Mouse (Mus musculus): ENCODE results near the gene Msi2. TPM values are rescaled to one million over a fixed set of nuclear protein-coding genes. Genes with fewer than 3 reads are reported as not detected.

Msi2 gene
- polyA plus RNA-seq, 1 experiment from 2014 or later: 10.9 TPM

DNA sequence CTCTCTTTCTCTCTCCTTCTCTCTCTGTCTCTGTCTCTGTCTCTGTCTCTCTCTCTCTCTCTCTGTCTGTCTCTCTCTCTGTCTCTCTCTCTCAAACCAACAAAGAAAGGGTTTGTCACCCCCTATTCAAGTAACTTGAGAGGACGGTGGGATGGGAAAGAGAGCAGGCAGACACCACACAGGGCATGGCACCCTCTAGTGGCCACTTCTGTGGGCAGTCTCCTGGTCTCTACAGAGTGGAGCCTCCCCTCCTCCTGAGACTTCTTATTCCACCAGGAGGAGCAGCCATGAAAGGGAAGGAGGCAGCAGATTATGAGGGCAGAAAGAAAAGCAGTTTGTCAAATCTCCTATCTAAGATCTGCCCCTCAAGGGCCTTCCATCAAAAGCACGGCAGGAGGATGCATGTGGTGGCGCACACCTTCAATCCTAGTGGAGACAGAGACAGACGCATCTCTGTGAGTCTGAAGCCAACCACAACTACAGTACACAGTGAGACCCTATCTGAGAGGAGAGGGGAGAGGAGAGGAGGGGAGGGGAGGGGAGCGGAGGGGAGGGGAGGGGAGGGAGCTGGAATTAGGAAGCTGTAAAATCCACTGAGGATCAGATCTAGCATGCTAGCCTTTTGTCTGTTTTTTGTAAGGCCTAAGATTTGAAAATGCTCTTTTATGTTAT, 305.8 kb downstream of the Msi2 start:
- no peaks in the 10 kb centered on the region for H3K9me3 ChIP-seq
- 0 out of 2 replicates have a peak, but pooled peaks have one; percentile 59 for ATAC-seq
- H3K4me2 ChIP-seq (replicated peaks): no peak overlapping the region
- H3K27me3 ChIP-seq (replicated peaks): no peaks in the 10 kb centered on the region
- no peaks in the 10 kb centered on the region for H3K36me3 ChIP-seq
- no peak overlapping the region for H3K27ac ChIP-seq
- 0 out of 2 replicates have a peak, but pooled peaks cover 6% of the 10 kb centered on the region for H3K4me1 ChIP-seq (replicated peaks)
- WGBS: 42% methylated on average over 5 of the region's 5 CpGs
- no peak overlapping the region for H3K9ac ChIP-seq
- no peak overlapping the region for H3K4me3 ChIP-seq (replicated peaks)

DNA sequence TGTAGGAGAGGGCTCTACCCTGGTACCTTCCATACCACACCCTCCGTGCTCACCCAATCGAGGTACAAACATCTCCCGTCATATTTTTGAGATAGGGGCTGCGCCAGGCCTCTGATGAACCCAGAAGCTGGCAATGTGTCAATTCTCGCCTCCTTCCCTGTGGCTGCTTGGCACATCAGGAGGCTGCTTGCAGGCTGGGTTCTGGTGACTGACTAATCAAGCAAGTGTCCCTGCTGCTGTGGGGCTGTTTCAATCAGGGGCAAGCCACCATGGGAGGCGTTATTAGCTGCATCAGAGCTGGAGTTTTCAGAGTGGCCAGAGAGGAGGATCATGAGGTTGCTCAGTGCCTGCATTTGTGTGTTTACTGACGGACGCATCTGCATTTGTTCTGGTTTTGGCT, 310.0 kb downstream of the Msi2 start:
- Histone ChIP-seq H3K36me3 (no peaks in the 10 kb centered on the region), H3K9me3 (no peaks in the 10 kb centered on the region), H3K4me1 (replicated peaks) (peaks cover 36% of the 10 kb centered on the region), H3K4me2 (replicated peaks) (no peak overlapping the region), H3K9ac (no peak overlapping the region), H3K27me3 (replicated peaks) (no peaks in the 10 kb centered on the region), H3K27ac (no peak overlapping the region), H3K4me3 (replicated peaks) (no peak overlapping the region)
- 90% methylated on average over 8 of the region's 8 CpGs for WGBS
- no peak for ATAC-seq

DNA sequence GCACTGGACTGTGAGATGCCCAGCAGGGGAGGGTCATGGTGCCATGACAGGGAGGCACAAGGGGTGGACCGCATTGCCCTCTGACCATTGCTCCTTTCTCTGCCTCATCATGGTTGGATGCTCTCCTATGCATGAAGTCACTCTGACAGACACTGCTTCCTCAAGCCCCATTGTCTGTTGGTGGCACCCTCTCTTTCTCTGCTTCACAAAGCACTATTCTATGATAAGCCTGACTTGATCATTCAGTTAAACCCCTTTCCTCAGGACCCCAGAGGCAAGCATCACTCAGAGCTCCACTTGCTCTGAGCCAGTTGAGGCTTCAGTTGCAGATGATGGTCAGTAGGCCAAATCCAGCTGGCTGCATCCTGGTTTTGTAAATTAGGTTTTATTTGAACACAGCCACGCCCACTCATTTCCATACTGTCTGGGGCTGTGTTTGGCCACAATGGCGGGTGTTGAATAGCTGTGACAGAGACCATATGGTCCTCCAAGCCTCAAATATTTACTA, 311.9 kb downstream of the Msi2 start:
- WGBS: 68% methylated on average over 3 of the region's 3 CpGs
- Histone ChIP-seq H3K27ac (no peak overlapping the region), H3K4me1 (replicated peaks) (peaks cover 53% of the 10 kb centered on the region), H3K27me3 (replicated peaks) (no peaks in the 10 kb centered on the region), H3K9me3 (no peaks in the 10 kb centered on the region), H3K4me2 (replicated peaks) (no peak overlapping the region), H3K36me3 (no peaks in the 10 kb centered on the region), H3K9ac (no peak overlapping the region), H3K4me3 (replicated peaks) (no peak overlapping the region)
- ATAC-seq: no peak

DNA sequence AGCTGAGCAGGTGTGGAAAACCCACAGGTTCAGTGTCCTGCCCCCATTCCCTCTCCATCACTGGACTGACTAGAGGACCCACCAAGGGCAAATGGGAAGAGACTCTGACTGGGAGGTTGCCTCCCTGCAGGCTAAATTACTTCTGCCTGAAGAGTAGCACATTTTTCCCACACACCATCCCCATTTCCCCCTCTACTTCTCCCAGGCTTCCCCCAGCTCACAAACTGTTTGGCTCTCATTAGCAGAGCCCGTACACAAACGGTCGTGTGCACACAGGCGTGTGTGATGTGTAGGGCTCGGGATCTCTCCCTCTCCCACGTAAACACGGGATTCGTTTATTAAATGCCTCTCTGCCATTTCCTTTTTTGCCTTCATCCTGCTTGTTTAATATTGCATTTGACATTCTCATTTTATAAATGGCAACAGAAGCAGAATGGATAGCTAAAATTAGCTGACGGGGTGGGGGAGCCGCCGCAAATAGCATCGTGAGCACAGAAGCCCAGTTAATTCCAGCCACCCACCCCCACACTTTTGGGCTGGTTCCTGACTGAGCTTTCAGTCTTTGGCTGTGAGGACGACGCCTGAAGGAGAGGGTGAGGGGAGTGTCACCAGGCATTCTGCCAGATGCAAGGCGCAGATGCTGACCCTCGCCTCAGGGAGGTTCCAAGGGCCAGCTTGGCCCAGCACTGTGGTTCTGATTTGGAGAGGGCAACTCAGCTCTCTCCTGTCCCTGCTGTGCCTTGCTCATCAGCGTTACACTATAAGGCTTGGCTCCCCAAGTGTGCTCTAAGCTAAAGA, 313.3 kb downstream of the Msi2 start:
- WGBS: 26% methylated on average over 17 of the region's 17 CpGs
- peaks cover 61% of the 10 kb centered on the region for H3K4me1 ChIP-seq (replicated peaks)
- 0 out of 2 replicates have a peak overlapping the region, but pooled peaks have one; percentile 18 for H3K9ac ChIP-seq

DNA sequence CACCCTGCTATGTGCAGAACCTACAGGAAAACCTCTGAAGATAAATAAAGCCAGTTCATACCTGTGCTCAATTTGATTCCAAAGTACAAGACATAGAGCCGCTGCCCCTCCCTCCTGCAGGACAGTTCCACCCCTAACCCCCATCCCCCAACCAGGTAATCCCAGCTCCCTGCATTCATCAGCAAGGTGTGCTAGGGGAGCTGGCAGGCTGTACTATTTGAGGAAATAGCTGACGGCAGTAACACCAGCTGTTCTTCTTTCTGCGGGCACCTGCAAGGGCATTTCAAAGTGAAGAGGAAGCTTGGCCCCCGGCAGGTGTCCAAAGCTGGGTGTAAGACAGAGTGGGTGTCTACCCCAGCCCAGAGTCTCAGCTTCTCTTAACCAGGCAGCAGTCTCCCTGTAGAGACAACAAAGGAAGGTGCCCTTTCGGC, 314.1 kb downstream of the Msi2 start:
- H3K27me3 ChIP-seq (replicated peaks): no peaks in the 10 kb centered on the region
- ATAC-seq: peak; percentile 91
- peak overlapping the region; percentile 7; the same call in 1 of the 2 replicates for H3K4me3 ChIP-seq (replicated peaks)
- H3K4me1 ChIP-seq (replicated peaks): peaks cover 66% of the 10 kb centered on the region
- peak overlapping the region; percentile 18; the same call in 1 of the 2 replicates for H3K9ac ChIP-seq
- 43% methylated on average over 5 of the region's 5 CpGs for WGBS
- peak overlapping the region; percentile 46 for H3K4me2 ChIP-seq (replicated peaks)
- no peaks in the 10 kb centered on the region for H3K36me3 ChIP-seq
- peak overlapping the region; percentile 89 for H3K27ac ChIP-seq
- no peaks in the 10 kb centered on the region for H3K9me3 ChIP-seq

More for the DNA sequence above, 313.3 kb downstream of the Msi2 start:
- ATAC-seq: peak; percentile 14
- peak overlapping the region; percentile 46 for H3K4me2 ChIP-seq (replicated peaks)
- peak overlapping the region; percentile 89 for H3K27ac ChIP-seq
- peak overlapping the region; percentile 7; the same call in 1 of the 2 replicates for H3K4me3 ChIP-seq (replicated peaks)
- H3K36me3 ChIP-seq: no peaks in the 10 kb centered on the region
- H3K9me3 ChIP-seq: no peaks in the 10 kb centered on the region
- no peaks in the 10 kb centered on the region for H3K27me3 ChIP-seq (replicated peaks)

DNA sequence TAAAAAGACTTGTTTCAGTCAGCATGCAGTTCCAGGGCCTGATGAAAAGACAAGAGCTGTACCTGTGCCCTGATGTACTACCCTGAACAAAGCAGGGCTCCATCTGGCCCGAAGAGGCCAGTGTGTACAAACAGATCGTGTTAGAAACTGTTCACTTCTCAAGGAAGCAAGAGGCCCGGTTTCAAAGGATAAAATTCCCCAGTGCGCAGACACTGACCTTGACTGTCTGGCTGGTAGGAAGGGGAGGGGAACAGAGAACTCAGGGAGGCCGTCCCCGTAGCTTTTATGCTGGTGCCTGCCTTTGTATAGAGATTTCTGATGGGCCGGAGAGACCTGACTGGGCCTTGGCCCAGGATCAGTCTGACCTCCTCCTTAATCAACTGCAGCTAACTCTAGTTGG, 316.0 kb downstream of the Msi2 start:
- WGBS: 28% methylated on average over 7 of the region's 7 CpGs
- Histone ChIP-seq H3K27me3 (replicated peaks) (no peaks in the 10 kb centered on the region), H3K27ac (peak overlapping the region; percentile 89), H3K36me3 (no peaks in the 10 kb centered on the region), H3K4me3 (replicated peaks) (no peak overlapping the region), H3K4me2 (replicated peaks) (no peak overlapping the region), H3K9ac (no peak overlapping the region), H3K4me1 (replicated peaks) (peaks cover 67% of the 10 kb centered on the region), H3K9me3 (no peaks in the 10 kb centered on the region)
- peak; percentile 40 for ATAC-seq

DNA sequence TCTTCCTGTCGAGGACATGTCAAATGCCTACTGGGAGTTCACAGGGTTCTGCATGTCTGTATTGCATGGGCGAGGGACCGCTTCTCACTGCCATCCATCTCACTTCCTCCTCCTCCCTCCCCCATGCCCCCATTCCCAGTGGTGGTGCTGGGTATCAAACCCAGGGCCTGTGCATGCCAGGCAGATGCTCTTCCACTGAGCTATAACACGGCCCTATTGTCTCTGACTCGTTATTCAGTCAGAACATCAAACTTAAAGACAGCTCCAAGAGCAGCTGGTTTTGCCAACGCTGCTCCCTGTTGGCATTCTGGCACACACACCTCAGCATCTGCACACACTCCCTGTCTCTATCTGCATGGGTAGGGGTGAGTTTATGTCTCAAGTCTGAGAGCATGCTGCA, 317.0 kb downstream of the Msi2 start:
- Histone ChIP-seq H3K4me1 (replicated peaks) (peaks cover 59% of the 10 kb centered on the region), H3K27ac (0 out of 2 replicates have a peak overlapping the region, but pooled peaks have one; percentile 89), H3K4me2 (replicated peaks) (no peak overlapping the region), H3K27me3 (replicated peaks) (no peaks in the 10 kb centered on the region), H3K9me3 (no peaks in the 10 kb centered on the region), H3K9ac (no peak overlapping the region), H3K36me3 (no peaks in the 10 kb centered on the region), H3K4me3 (replicated peaks) (no peak overlapping the region)
- 81% methylated on average over 6 of the region's 6 CpGs for WGBS
- no peak for ATAC-seq

DNA sequence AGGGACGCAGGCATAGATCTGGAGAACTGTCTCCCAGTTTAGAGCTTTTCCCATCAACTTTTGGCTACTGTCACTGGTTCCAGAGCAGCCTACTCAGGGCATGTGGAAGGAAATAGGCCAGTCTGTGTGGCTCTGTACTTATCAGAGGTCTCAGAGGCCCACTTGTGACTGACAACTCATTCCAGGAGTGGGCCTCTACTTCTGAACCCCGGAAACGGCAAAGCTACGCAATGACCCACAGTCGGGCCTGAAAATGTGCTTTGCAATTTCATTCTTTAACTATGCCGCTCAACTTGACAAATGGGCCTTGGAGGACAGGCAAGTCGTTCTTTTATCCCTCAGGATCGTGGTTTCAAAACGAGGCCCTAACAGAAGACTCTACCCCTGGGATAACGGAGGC, 317.4 kb downstream of the Msi2 start:
- no peak overlapping the region for H3K4me3 ChIP-seq (replicated peaks)
- H3K9ac ChIP-seq: no peak overlapping the region
- H3K36me3 ChIP-seq: no peaks in the 10 kb centered on the region
- H3K9me3 ChIP-seq: no peaks in the 10 kb centered on the region
- no peak overlapping the region for H3K27ac ChIP-seq
- H3K4me2 ChIP-seq (replicated peaks): no peak overlapping the region
- H3K4me1 ChIP-seq (replicated peaks): peaks cover 55% of the 10 kb centered on the region
- WGBS: 81% methylated on average over 10 of the region's 10 CpGs
- no peaks in the 10 kb centered on the region for H3K27me3 ChIP-seq (replicated peaks)
- no peak for ATAC-seq

DNA sequence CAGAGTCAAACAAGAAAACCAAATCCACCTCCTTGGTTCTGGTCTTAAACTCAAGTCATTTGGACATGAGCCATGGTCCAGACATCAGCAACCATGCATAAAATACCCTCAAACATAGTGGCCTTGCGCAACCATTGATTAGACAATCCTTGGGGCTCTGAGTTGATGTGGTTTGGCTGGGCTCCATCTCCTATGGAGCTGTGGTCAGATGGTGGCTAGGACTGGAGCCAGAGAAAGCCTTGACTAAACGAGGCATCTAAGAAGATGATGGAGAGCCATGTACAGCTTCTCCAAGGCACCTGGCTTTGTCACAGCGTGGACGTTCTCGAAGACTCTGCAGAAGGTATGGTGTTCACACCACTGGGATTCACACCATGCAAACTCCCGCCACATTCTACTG, 318.1 kb downstream of the Msi2 start:
- Histone ChIP-seq H3K9ac (no peak overlapping the region), H3K4me2 (replicated peaks) (no peak overlapping the region), H3K27me3 (replicated peaks) (no peaks in the 10 kb centered on the region), H3K4me3 (replicated peaks) (no peak overlapping the region), H3K4me1 (replicated peaks) (peaks cover 56% of the 10 kb centered on the region), H3K36me3 (no peaks in the 10 kb centered on the region), H3K9me3 (no peaks in the 10 kb centered on the region), H3K27ac (no peak overlapping the region)
- ATAC-seq: no peak
- 81% methylated on average over 6 of the region's 6 CpGs for WGBS

DNA sequence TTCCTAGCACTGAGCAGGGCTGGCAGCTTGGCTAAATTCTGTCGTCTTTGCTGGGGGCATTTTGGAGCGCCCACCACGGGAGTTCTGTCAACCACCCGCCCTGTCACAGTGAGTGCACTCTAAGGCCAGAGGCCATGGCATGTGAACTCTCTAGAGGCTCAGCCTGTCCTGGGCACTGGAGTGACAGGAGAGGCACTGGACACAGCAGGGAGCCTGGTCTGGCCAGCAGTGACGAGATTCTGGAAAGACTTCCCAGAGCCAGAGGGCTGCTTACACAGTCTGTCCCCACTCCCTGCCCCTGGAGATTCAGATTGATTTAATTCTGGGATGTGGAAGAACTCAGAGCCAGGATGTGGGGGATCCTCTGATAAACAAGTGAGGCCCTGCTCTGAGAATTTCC, 318.9 kb downstream of the Msi2 start:
- H3K4me2 ChIP-seq (replicated peaks): no peak overlapping the region
- WGBS: 52% methylated on average over 5 of the region's 5 CpGs
- no peak overlapping the region for H3K4me3 ChIP-seq (replicated peaks)
- H3K4me1 ChIP-seq (replicated peaks): peaks cover 48% of the 10 kb centered on the region
- H3K36me3 ChIP-seq: no peaks in the 10 kb centered on the region
- H3K27me3 ChIP-seq (replicated peaks): no peaks in the 10 kb centered on the region
- H3K9me3 ChIP-seq: no peaks in the 10 kb centered on the region
- 0 out of 2 replicates have a peak overlapping the region, but pooled peaks have one; percentile 9 for H3K27ac ChIP-seq
- H3K9ac ChIP-seq: no peak overlapping the region
- no peak for ATAC-seq

DNA sequence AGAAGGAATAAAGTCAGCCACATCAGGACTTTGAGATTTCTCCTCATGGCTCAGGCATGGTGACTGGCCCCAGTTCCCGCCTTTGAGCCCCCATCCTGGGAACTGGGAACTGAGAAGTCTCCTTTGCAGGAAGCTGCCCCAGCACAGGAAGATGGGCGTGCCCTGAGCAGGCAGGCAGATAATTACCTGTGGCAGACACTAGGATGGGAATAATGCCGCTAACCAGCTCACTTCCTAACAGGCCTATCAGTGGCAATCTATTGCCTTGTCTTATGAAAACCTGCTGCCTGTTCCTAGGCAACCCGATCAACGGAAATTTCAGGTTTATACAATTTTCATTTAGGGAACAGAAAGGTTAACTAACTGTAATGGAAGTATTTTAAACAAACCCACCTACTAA, 319.3 kb downstream of the Msi2 start:
- WGBS: 61% methylated on average over 5 of the region's 5 CpGs
- no peak for ATAC-seq
- Histone ChIP-seq H3K9me3 (no peaks in the 10 kb centered on the region), H3K9ac (no peak overlapping the region), H3K4me3 (replicated peaks) (no peak overlapping the region), H3K4me1 (replicated peaks) (peaks cover 44% of the 10 kb centered on the region), H3K27me3 (replicated peaks) (no peaks in the 10 kb centered on the region), H3K4me2 (replicated peaks) (no peak overlapping the region), H3K36me3 (no peaks in the 10 kb centered on the region), H3K27ac (0 out of 2 replicates have a peak overlapping the region, but pooled peaks have one; percentile 9)
